Mouse (Mus musculus): ENCODE results near the gene Tgoln1.

DNA sequence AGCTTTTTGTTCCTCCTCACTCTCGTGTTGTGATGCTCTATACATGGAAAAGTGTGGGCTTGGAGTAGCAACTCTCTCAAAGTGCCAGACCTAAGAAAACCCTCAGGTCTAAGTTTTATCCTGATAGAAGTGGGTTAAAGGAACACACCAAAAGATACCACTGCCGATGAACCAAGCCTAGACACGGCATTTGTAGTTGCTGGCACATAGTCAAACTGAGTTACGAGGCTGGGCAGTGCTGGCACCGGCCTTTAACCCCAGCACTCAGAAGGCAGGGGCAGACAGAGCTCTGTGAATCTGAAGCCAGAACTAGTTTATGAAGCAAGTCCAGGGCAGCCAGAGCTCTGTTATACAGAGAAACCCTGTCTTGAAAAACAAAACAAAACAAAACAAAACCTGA, 9.1 kb downstream of the Tgoln1 start:
- TF ChIP-seq CTCF (IDR thresholded peaks at IDR 0.05; ENCODE audit: control insufficient read depth, insufficient read depth, insufficient read length) (no peak), MYOD1 (IDR thresholded peaks at IDR 0.05; ENCODE audit: control insufficient read depth, insufficient read length, low read depth) (no peak), MAX (IDR thresholded peaks at IDR 0.05) (no peak)
